20 mouse cellular contexts compared by ENCODE assay signal in the genomic region with DNA sequence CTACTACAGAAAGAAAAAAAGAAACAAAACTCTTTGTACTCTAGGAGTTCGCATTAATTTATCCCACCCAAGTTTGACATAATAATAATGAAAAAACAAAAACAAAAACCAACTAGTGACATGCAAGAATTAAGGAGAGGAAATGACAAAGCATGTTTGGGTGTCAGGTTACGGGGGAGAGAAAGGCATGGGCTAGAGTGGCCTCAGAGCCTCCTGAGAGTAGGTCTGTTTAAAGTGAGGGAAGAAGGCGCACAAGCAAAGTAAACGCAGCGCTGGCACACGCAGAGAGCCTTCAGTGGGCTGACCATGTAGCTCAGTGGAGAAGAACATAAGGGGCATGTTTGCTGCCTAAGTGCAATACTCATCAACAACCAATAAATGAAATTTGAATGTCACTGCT. TPM values are rescaled to one million over a fixed set of nuclear protein-coding genes. Genes with fewer than 3 reads are reported as not detected.
DNase-seq lines count a peak whose midpoint lies in the region; ATAC-seq and TF ChIP-seq lines count a peak whose summit lies in the region.
"Had no signal": no experiment of that assay in that cellular context is flagged by ENCODE, and none has a peak within 500 bp of the region (broad histone marks: within the 10 kb centered on the region; RNA-seq: fewer than 3 reads in every experiment).

No protein-coding gene starts in this region.

- no peak for TF ChIP-seq CTCF in lung, postnatal 0 days (IDR thresholded peaks at IDR 0.05)
- no peak for TF ChIP-seq CTCF in lung, adult 2 months (IDR thresholded peaks at IDR 0.05; ENCODE audit: insufficient read depth, low read length)

- no peak for TF ChIP-seq EP300 in lung, postnatal 0 days (IDR thresholded peaks at IDR 0.05)

- 0 out of 2 replicates have a peak overlapping the region, but pooled peaks have one; percentile 1 for H3K4me2 ChIP-seq in heart, embryonic 11.5 days
- no peak overlapping the region for H3K4me2 ChIP-seq in lung, postnatal 0 days (replicated peaks; ENCODE audit: low read depth, low read length)
- H3K4me2 ChIP-seq in hindbrain, embryonic 12.5 days (replicated peaks), result no peak overlapping the region
- H3K4me2 ChIP-seq: forebrain, embryonic 12.5 days; hindbrain, embryonic 14.5 days; intestine, embryonic 15.5 days had no signal

- no peaks in the 10 kb centered on the region for H3K36me3 ChIP-seq in heart, embryonic 11.5 days (ENCODE audit: control insufficient read depth, insufficient read depth, low read length)
- no peaks in the 10 kb centered on the region for H3K36me3 ChIP-seq in lung, postnatal 0 days (ENCODE audit: insufficient read depth, low read length)
- peaks cover 3% of the 10 kb centered on the region; the same call in 1 of the 2 replicates for H3K36me3 ChIP-seq in hindbrain, embryonic 12.5 days
- H3K36me3 ChIP-seq: forebrain, embryonic 12.5 days; intestine, embryonic 15.5 days had no signal

- WGBS in heart, embryonic 11.5 days (ENCODE audit: insufficient replicate concordance), result 38% methylated on average over 6 of the region's 6 CpGs
- WGBS in lung, postnatal 0 days, result 33% methylated on average over 6 of the region's 6 CpGs
- WGBS in lung, adult 2 months, result 35% methylated on average over 6 of the region's 6 CpGs
- WGBS in hindbrain, embryonic 12.5 days, result 53% methylated on average over 6 of the region's 6 CpGs

- H3K9me3 ChIP-seq in heart, embryonic 11.5 days (replicated peaks; ENCODE audit: control insufficient read depth, low read length), result no peaks in the 10 kb centered on the region
- no peaks in the 10 kb centered on the region for H3K9me3 ChIP-seq in lung, postnatal 0 days (ENCODE audit: low read length)
- H3K9me3 ChIP-seq in hindbrain, embryonic 12.5 days (replicated peaks), result no peaks in the 10 kb centered on the region
- H3K9me3 ChIP-seq: forebrain, embryonic 12.5 days; intestine, embryonic 15.5 days had no signal

- H3K27ac ChIP-seq in heart, embryonic 11.5 days (ENCODE audit: low read depth, low read length), result no peak overlapping the region
- no peak overlapping the region for H3K27ac ChIP-seq in lung, postnatal 0 days (ENCODE audit: low read length)
- H3K27ac ChIP-seq in hindbrain, embryonic 12.5 days, result no peak overlapping the region
- H3K27ac ChIP-seq: forebrain, embryonic 12.5 days; hindbrain, embryonic 14.5 days; intestine, embryonic 15.5 days had no signal

- no peak overlapping the region for H3K9ac ChIP-seq in heart, embryonic 11.5 days (ENCODE audit: low read depth, low read length)
- no peak overlapping the region for H3K9ac ChIP-seq in lung, postnatal 0 days (replicated peaks; ENCODE audit: low read depth)
- H3K9ac ChIP-seq in hindbrain, embryonic 12.5 days, result no peak overlapping the region
- H3K9ac ChIP-seq: forebrain, embryonic 12.5 days; hindbrain, embryonic 14.5 days; intestine, embryonic 15.5 days had no signal

- no peaks in the 10 kb centered on the region for H3K27me3 ChIP-seq in heart, embryonic 11.5 days (ENCODE audit: control insufficient read depth, insufficient read depth, low read length)
- no peaks in the 10 kb centered on the region for H3K27me3 ChIP-seq in lung, postnatal 0 days (replicated peaks; ENCODE audit: insufficient read depth, low read length)
- H3K27me3 ChIP-seq in hindbrain, embryonic 12.5 days, result no peaks in the 10 kb centered on the region
- H3K27me3 ChIP-seq: forebrain, embryonic 12.5 days; intestine, embryonic 15.5 days had no signal

- no peak for DNase-seq in heart, postnatal 25 days (ENCODE audit: low spot score)
- DNase-seq in lung, postnatal 0 days (ENCODE audit: low spot score), result peak; percentile 35
- DNase-seq in lung, adult 2 months, result no peak
- DNase-seq in embryo, embryonic 10.5 days (ENCODE audit: low spot score), result peak; percentile 23
- no peak for DNase-seq in cerebellum, adult 9-11 months
- DNase-seq: adrenal gland, adult 2 months; B cell, adult 2 months; cerebellum, adult 9-10 months; gastrocnemius, postnatal 25 days; heart, postnatal 10 days; liver; right cerebral cortex, postnatal 4 days; thymus, postnatal 14 days had no signal

- H3K4me1 ChIP-seq in heart, embryonic 11.5 days (ENCODE audit: control insufficient read depth, insufficient read depth, low read length), result peaks cover 8% of the 10 kb centered on the region; the same call in 1 of the 2 replicates
- H3K4me1 ChIP-seq in lung, postnatal 0 days (ENCODE audit: insufficient read depth, low read depth, low read length), result no peaks in the 10 kb centered on the region
- H3K4me1 ChIP-seq in lung, adult 2 months (ENCODE audit: control insufficient read depth, insufficient read depth, low read length), result no peaks in the 10 kb centered on the region; the same call in 1 of the 2 replicates
- H3K4me1 ChIP-seq in hindbrain, embryonic 12.5 days, result peaks cover 13% of the 10 kb centered on the region
- H3K4me1 ChIP-seq: intestine, embryonic 15.5 days had no signal

- H3K4me3 ChIP-seq in heart, embryonic 11.5 days (ENCODE audit: low read depth, low read length), result no peak overlapping the region
- H3K4me3 ChIP-seq in lung, postnatal 0 days (ENCODE audit: low read depth, low read length), result no peak overlapping the region
- no peak overlapping the region for H3K4me3 ChIP-seq in lung, adult 2 months (replicated peaks; ENCODE audit: extremely low read depth, low read depth, low read length)
- H3K4me3 ChIP-seq in hindbrain, embryonic 12.5 days, result no peak overlapping the region
- H3K4me3 ChIP-seq: forebrain, embryonic 12.5 days; intestine, embryonic 15.5 days had no signal

- TF ChIP-seq POLR2A in lung, adult 2 months (IDR thresholded peaks at IDR 0.05; ENCODE audit: borderline replicate concordance, extremely low read depth, low read depth, low read length), result no peak

- intact Hi-C loops in heart, postnatal 25 days (cut with DNase I), result no loop called here

- ATAC-seq in heart, embryonic 11.5 days (replicated peaks; ENCODE audit: insufficient number of reproducible peaks, low FRiP score, low TSS enrichment), result no peak
- ATAC-seq in lung, postnatal 0 days, result no peak
- peak; percentile 69 for ATAC-seq in megakaryocyte progenitor cell, adult 5-6 weeks (replicated peaks; ENCODE audit: poor library complexity)
- no peak for ATAC-seq in hindbrain, embryonic 12.5 days (ENCODE audit: low FRiP score)
- ATAC-seq: intestine, embryonic 15.5 days; midbrain, embryonic 16.5 days had no signal

RNA-seq across cellular contexts. Expression of a gene that starts 7.1 kb away (rescaled TPM):
- 20.4 and 22.7 TPM in 2 replicates for polyA plus RNA-seq in heart, embryonic 11.5 days (2014; fragmentation: Nextera tagmentation; extraction: Ambion mirVana)
- 1 to 10 TPM; 8.0 to 9.9 TPM for total RNA-seq in heart, postnatal 25 days (2021)
- 7.5 and 9.2 TPM in 2 replicates for polyA plus RNA-seq in lung, postnatal 0 days (2015; fragmentation: Nextera tagmentation; extraction: Ambion mirVana)
- 14.7 and 16.6 TPM in 2 replicates for polyA plus RNA-seq in lung, adult 2 months (2012; rRNA removed)
- total RNA-seq in megakaryocyte progenitor cell, adult 5-6 weeks (2015), result 64.0 and 65.5 TPM in 2 replicates
- 23.0 and 26.6 TPM in 2 replicates for total RNA-seq in megakaryocyte progenitor cell, adult 5-6 weeks (2017)
- 33.2 and 37.4 TPM in 2 replicates for polyA plus RNA-seq in hindbrain, embryonic 12.5 days (2016; fragmentation: Nextera tagmentation; extraction: Ambion mirVana)

RNA-seq across cellular contexts. Expression of a gene that starts 7.2 kb away (rescaled TPM):
- 56.4 and 62.2 TPM in 2 replicates for polyA plus RNA-seq in heart, embryonic 11.5 days (2014; fragmentation: Nextera tagmentation; extraction: Ambion mirVana)
- total RNA-seq in heart, postnatal 25 days (2021), result 10 to 100 TPM; 38.3 to 43.4 TPM
- polyA plus RNA-seq in lung, postnatal 0 days (2015; fragmentation: Nextera tagmentation; extraction: Ambion mirVana), result 32.6 and 34.3 TPM in 2 replicates
- polyA plus RNA-seq in lung, adult 2 months (2012; rRNA removed), result 77.0 and 93.3 TPM in 2 replicates
- total RNA-seq in megakaryocyte progenitor cell, adult 5-6 weeks (2015), result 13.5 and 17.6 TPM in 2 replicates
- 39.5 and 43.5 TPM in 2 replicates for total RNA-seq in megakaryocyte progenitor cell, adult 5-6 weeks (2017)
- 102 and 111 TPM in 2 replicates for polyA plus RNA-seq in hindbrain, embryonic 12.5 days (2016; fragmentation: Nextera tagmentation; extraction: Ambion mirVana)

Comparison
In these comparisons a context has a peak if more than half of its experiments do, and no peak if none do; other contexts are left out.
1. DNase-seq: peak in lung, postnatal 0 days (single experiment) and embryo, embryonic 10.5 days (single experiment); none in heart, postnatal 25 days (single experiment), lung, adult 2 months (single experiment) and cerebellum, adult 9-11 months (single experiment).